Mouse (Mus musculus) E14TG2a.4 (cell line): Measurements from ENCODE around the gene Tor1aip1.

Experiments
- H3K27me3 ChIP-seq: 2 replicates; pipeline ENCODE4 v1.6.1; 2014; ENCODE audit warnings: low read length, control low read depth; ENCODE audit not compliant: insufficient read depth
- H3K36me3 ChIP-seq: 2 replicates; pipeline ENCODE4 v1.6.1; 2014; ENCODE audit warnings: low read length, control low read depth; ENCODE audit not compliant: insufficient read depth
- H3K4me1 ChIP-seq: replicated peaks from 2 replicates; pipeline ENCODE4 v1.6.1; 2014; ENCODE audit warnings: low read depth, low read length, control low read depth
- H3K4me3 ChIP-seq: replicated peaks from 2 replicates; pipeline ENCODE4 v1.5.1; 2014; ENCODE audit warnings: mild to moderate bottlenecking, low read length
- H3K9me3 ChIP-seq: 2 replicates; pipeline ENCODE4 v1.6.1; 2014; ENCODE audit warnings: low read length, control low read depth
- CTCF ChIP-seq: conservative IDR thresholded peaks from 2 replicates; pipeline ENCODE4 v1.5.1; 2014; ENCODE audit warnings: low read length
- NANOG ChIP-seq: IDR thresholded peaks from 2 replicates; pipeline ENCODE4 v1.6.1; 2014; ENCODE audit warnings: borderline replicate concordance, low read length, mixed read lengths
- POU5F1 ChIP-seq: IDR thresholded peaks from 2 replicates; pipeline ENCODE4 v1.6.1; 2014; ENCODE audit warnings: low read length, borderline replicate concordance

Gene Tor1aip1

DNA sequence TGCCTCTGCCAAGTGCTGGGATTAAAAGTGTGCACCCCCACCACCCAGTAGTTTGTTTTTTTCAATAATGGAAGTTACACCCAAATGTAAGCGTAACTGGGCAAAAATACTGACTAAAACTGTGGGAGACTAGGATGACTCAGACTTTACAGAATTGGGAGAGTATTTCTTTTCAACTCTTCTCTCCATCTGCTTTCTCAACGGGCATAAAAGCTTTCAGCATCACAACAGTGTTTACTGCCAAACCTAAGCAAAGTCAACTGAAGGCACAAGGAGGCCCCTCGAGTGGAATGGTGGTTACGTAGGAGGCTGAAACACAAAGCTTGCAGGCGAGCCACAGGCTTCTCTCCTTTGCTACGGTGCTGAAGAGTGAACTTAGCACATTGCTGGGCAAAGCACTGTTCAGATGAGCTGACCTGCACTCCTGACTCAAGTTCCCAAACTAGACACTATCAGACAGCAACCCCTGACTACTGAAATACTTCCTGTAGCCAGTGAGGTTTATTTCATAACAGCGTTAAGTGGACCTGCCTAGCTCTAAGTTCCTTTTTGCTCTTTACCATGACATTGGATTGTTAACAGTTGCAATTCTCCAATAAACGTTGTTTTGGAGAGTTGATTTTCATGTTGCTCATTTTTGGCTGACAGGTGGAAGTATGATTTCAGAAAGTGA is 11.3 kb downstream of the Tor1aip1 start:
- Histone ChIP-seq H3K4me3 (no peak overlapping the region), H3K9me3 (no peaks in the 10 kb centered on the region), H3K27me3 (no peaks in the 10 kb centered on the region), H3K4me1 (peaks cover 7% of the 10 kb centered on the region; the same call in 1 of the 2 replicates), H3K36me3 (peaks cover 16% of the 10 kb centered on the region)
- TF ChIP-seq POU5F1 = no peak
- TF ChIP-seq NANOG = no peak
- no peak for TF ChIP-seq CTCF

DNA sequence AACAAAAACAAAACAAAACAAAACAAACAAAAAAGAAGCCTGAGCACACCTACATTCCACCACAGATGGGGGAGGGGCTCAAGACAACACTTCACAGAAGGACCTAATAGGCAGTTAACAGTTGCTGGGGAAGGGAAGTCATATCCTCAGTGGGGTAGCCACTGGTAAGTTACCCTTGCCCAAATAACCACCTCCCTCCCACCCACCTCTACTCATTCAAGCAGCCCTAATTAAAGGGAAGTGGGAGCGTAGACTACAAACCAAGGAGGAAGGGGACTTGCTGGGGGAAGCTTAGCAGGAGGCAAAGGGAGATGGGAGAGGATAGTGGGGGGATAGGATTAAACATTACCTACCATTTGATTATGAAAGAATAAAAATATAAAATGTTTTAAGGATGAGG is 15.9 kb downstream of the Tor1aip1 start:
- H3K27me3 ChIP-seq = no peaks in the 10 kb centered on the region
- no peaks in the 10 kb centered on the region for H3K9me3 ChIP-seq
- no peak overlapping the region for H3K4me3 ChIP-seq
- H3K4me1 ChIP-seq = peaks cover 11% of the 10 kb centered on the region; the same call in 1 of the 2 replicates
- TF ChIP-seq CTCF (no peak), POU5F1 (no peak), NANOG (no peak)
- H3K36me3 ChIP-seq = peaks cover 36% of the 10 kb centered on the region

- no peak overlapping the region for H3K4me3 ChIP-seq
- TF ChIP-seq CTCF (no peak), NANOG (no peak), POU5F1 (no peak)
- H3K27me3 ChIP-seq = no peaks in the 10 kb centered on the region
- H3K4me1 ChIP-seq = peaks cover 9% of the 10 kb centered on the region; the same call in 1 of the 2 replicates
- H3K36me3 ChIP-seq = peaks cover 35% of the 10 kb centered on the region
- no peaks in the 10 kb centered on the region for H3K9me3 ChIP-seq
Observed at GRCm38 (mm10) chr1:156019800-156020199, 16.5 kb downstream of the Tor1aip1 start.

DNA sequence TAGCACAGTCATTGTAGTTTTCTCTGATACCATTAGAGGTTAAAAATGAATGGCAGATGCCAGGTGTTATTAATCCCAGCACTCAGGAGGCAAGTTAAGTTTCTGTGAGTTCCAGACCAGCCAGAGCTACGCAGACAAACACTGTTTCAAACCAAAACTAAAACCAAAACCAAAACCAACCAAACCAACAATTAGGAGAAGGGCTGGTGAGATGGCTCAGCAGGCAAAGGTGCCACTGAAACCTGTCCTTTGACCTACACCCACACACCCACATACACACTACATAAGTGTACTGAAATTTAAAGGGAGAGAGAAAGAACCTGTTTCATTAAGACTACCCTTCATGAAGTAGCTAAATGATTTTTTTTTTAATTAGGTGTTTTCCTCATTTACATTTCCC is 27.3 kb downstream of the Tor1aip1 start:
- TF ChIP-seq POU5F1 (no peak), CTCF (no peak), NANOG (no peak)
- Histone ChIP-seq H3K36me3 (peaks cover 33% of the 10 kb centered on the region), H3K9me3 (no peaks in the 10 kb centered on the region), H3K27me3 (no peaks in the 10 kb centered on the region), H3K4me1 (peaks cover 8% of the 10 kb centered on the region), H3K4me3 (no peak overlapping the region)

GRCm38 (mm10) chr1:156005906-156006305 is 30.4 kb downstream of the Tor1aip1 start:
- H3K27me3 ChIP-seq = no peaks in the 10 kb centered on the region
- peaks cover 14% of the 10 kb centered on the region for H3K4me1 ChIP-seq
- H3K9me3 ChIP-seq = no peaks in the 10 kb centered on the region
- TF ChIP-seq POU5F1 (no peak), CTCF (no peak), NANOG (no peak)
- peaks cover 16% of the 10 kb centered on the region for H3K36me3 ChIP-seq
- H3K4me3 ChIP-seq = no peak overlapping the region

DNA sequence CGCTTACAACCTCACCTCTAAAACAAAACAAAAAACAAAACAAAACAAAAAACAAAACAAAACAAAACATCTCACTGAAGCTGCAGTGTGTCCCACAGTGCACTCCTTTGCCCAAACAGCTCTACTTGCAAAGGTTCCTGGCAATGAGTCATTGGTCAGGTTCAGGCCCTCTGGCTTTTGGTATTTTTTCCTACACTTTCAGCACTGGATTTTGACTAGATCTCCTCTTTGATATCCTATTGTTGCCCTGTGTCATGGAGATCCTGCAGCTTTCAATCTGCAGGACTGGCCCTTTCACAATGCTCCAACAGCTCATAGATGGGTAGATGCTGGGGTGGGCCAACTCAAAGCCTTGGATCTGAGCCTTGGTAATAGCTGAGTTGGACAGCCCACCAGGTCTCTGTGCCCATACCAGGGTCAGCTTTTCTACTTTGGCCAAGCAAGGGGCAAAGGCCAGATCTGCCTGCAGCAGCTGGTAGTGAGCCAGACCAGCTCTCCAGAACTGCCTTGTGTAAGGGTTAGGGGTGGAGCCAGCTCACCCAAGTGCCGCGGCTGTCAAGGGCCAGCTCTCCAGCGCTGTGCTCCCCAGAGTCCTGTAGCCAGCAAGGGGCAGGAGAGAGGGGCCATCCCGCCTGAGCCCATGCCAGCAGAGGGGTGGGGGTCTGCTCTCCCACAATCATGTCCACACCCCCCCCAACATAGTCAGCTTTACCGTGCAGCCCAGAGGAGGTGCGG is 32.9 kb downstream of the Tor1aip1 start:
- no peaks in the 10 kb centered on the region for H3K9me3 ChIP-seq
- no peaks in the 10 kb centered on the region for H3K27me3 ChIP-seq
- peak overlapping the region; percentile 66 for H3K4me3 ChIP-seq
- peaks cover 16% of the 10 kb centered on the region for H3K36me3 ChIP-seq
- peaks cover 14% of the 10 kb centered on the region for H3K4me1 ChIP-seq
- TF ChIP-seq CTCF (no peak), POU5F1 (no peak), NANOG (no peak)

GRCm38 (mm10) chr1:156002366-156002765 is 33.9 kb downstream of the Tor1aip1 start:
- H3K36me3 ChIP-seq = peaks cover 11% of the 10 kb centered on the region
- no peaks in the 10 kb centered on the region for H3K27me3 ChIP-seq
- H3K4me1 ChIP-seq = peaks cover 12% of the 10 kb centered on the region
- no peak overlapping the region for H3K4me3 ChIP-seq
- TF ChIP-seq NANOG (no peak), POU5F1 (no peak)
- no peaks in the 10 kb centered on the region for H3K9me3 ChIP-seq

- Histone ChIP-seq H3K36me3 (no peaks in the 10 kb centered on the region), H3K27me3 (no peaks in the 10 kb centered on the region), H3K4me1 (no peaks in the 10 kb centered on the region), H3K9me3 (no peaks in the 10 kb centered on the region), H3K4me3 (no peak overlapping the region)
- TF ChIP-seq NANOG = no peak
- TF ChIP-seq CTCF = no peak
- no peak for TF ChIP-seq POU5F1
Observed at GRCm38 (mm10) chr1:155995612-155996011, 40.7 kb downstream of the Tor1aip1 start.

DNA sequence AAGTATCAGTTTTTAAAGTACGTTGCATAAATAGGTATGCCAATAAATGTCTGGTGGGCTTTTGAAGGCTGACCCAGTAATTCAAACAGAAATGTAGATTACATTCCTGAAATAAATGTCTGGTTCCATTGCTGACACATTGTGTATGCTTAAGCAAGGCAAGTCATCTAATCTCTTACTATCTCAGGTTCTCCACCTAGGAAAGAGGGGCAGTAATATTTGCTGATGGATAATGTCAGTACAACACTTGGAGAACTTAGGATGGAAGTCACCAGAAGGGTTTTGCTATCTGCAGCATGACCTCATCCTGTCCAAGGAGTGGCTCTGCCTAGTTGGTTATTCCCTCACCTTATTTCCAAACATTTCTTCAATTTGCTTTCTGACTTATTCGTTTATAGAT is 41.8 kb downstream of the Tor1aip1 start:
- Histone ChIP-seq H3K9me3 (no peaks in the 10 kb centered on the region), H3K4me1 (no peaks in the 10 kb centered on the region), H3K4me3 (no peak overlapping the region), H3K27me3 (no peaks in the 10 kb centered on the region), H3K36me3 (no peaks in the 10 kb centered on the region)
- TF ChIP-seq CTCF (no peak), POU5F1 (no peak), NANOG (no peak)
